Mouse (Mus musculus) heart, adult 2 months (tissue): ENCODE measurements at regions not wholly inside any gene's neighbourhood (a gene's known extent, or its start where the extent isn't known, plus 50 kb on each side); places are given as distances from the start of the nearest gene placed in this dataset.

Source experiments
- CTCF ChIP-seq: fragments of 200-600 bp; IDR thresholded peaks from 2 replicates; pipeline ENCODE4 v1.8.1; 2022; ENCODE audit warnings: antibody characterized with exemption, mild to moderate bottlenecking, moderate library complexity
- EP300 ChIP-seq: fragments of 200-500 bp; IDR thresholded peaks from 2 replicates; pipeline ENCODE4 v1.6.1; 2011; ENCODE audit warnings: low read depth, low read length, control low read depth; ENCODE audit not compliant: insufficient read depth
- POLR2A ChIP-seq: fragments of 200-500 bp; IDR thresholded peaks from 2 replicates; pipeline ENCODE4 v1.6.1; 2011; ENCODE audit warnings: mild to moderate bottlenecking, low read depth, low read length, control low read depth; ENCODE audit not compliant: insufficient read depth

DNA sequence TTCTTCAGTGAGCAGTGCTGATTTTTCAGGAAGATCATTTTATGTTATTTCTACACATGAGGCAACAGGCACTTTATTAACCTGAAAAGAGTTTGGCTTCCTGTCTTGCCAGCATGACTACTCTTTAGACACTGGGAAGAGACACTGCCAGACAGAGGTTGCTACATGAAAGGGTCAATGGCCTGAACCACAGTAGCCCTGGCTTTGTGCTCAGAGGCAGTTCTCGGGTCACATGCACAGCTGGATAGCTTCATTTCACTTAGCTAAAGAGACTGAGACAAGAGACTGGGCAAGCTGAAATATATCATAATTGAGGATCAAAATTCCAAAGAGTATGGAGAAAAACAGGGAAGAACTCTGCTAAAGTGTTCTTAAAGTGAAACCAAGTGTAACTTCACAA lies 74.9 kb upstream of the Hes1 start:
- TF ChIP-seq CTCF (no peak), POLR2A (no peak), EP300 (no peak)
